9 mouse cellular contexts compared by ENCODE assay signal in the genomic region with DNA sequence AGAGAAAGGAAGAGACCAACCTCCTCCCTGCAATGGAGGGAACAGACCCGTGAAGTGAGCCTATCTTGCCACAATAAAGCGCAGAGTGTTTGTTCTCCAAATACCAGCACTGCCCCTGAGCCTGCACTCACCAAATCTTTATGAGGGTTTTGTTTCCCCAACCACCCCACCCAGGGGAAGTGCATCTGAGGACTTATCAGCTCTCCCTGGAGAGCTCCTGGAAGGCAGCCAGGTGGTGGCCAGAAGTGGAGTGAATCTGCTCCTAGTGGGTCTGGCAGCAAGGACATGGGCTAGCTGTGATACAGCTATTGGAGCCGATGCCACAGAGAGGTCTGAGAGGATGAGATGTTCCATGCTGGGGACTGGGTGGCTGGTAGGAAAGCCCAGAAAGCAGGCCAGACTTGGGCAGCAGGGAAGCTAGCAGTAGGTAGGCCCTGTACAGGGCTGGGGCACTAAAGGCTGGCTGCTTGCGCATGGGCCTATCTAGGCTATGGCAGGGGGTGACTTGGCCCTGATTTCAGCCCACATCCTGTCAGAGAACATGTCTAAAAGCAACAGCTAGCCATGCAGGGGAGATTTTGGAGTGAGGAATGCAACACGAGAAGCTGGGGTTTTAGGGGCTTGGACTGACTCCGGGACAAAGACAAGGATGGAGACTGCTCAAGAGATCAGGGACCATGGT.
DNase-seq lines count a peak whose midpoint lies in the region; ATAC-seq and TF ChIP-seq lines count a peak whose summit lies in the region.
"Had no signal": no experiment of that assay in that cellular context is flagged by ENCODE, and none has a peak within 500 bp of the region (broad histone marks: within the 10 kb centered on the region; RNA-seq: fewer than 3 reads in every experiment).

No protein-coding gene starts in this region.

- no peak for TF ChIP-seq EP300 in liver, postnatal 0 days (IDR thresholded peaks at IDR 0.05; ENCODE audit: low read depth)

- no peak for DNase-seq in forebrain, embryonic 10.5 days (ENCODE audit: extremely low spot score, low spot score)
- no peak for DNase-seq in forebrain, postnatal 0 days
- no peak for DNase-seq in intestine, embryonic 14.5 days (ENCODE audit: low spot score)
- peak; percentile 35 for DNase-seq in liver, postnatal 0 days
- DNase-seq in thymus, adult 2 months: no peak
- DNase-seq in thymus, adult 18-20 months: no peak
- no peak for DNase-seq in layer of hippocampus, postnatal 36 days

- TF ChIP-seq CTCF in forebrain, postnatal 0 days (IDR thresholded peaks at IDR 0.05; ENCODE audit: low read depth): no peak
- TF ChIP-seq CTCF in embryonic fibroblast, embryonic 13.5 days (IDR thresholded peaks at IDR 0.05; ENCODE audit: borderline replicate concordance, insufficient read depth, low read length): no peak
- TF ChIP-seq CTCF in liver, postnatal 0 days (IDR thresholded peaks at IDR 0.05; ENCODE audit: low read depth): no peak
- no peak for TF ChIP-seq CTCF in thymus, adult 2 months (IDR thresholded peaks at IDR 0.05; ENCODE audit: borderline replicate concordance, control insufficient read depth, extremely low read depth, insufficient read depth, low read length, poor library complexity)

- WGBS in forebrain, embryonic 10.5 days: 77% methylated on average over 6 of the region's 6 CpGs
- WGBS in forebrain, postnatal 0 days: 74% methylated on average over 6 of the region's 6 CpGs
- WGBS in intestine, embryonic 14.5 days: 51% methylated on average over 6 of the region's 6 CpGs
- WGBS in liver, postnatal 0 days (ENCODE audit: insufficient replicate concordance): 47% methylated on average over 6 of the region's 6 CpGs
- 46% methylated on average over 6 of the region's 6 CpGs for WGBS in thymus, adult 2 months

- H3K9ac ChIP-seq in forebrain, postnatal 0 days: no peak overlapping the region
- H3K9ac ChIP-seq in intestine, embryonic 14.5 days (ENCODE audit: low read length): 0 out of 2 replicates have a peak overlapping the region, but pooled peaks have one; percentile 6
- 0 out of 2 replicates have a peak overlapping the region, but pooled peaks have one; percentile 6 for H3K9ac ChIP-seq in liver, postnatal 0 days (replicated peaks)
- H3K9ac ChIP-seq: embryonic facial prominence, embryonic 12.5 days had no signal

- peak overlapping the region; percentile 40; the same call in 1 of the 2 replicates for H3K27ac ChIP-seq in forebrain, embryonic 10.5 days
- no peak overlapping the region for H3K27ac ChIP-seq in forebrain, postnatal 0 days (ENCODE audit: low read depth, low read length)
- peak overlapping the region; percentile 93 for H3K27ac ChIP-seq in embryonic fibroblast, embryonic 13.5 days (ENCODE audit: insufficient read depth, low read length)
- peak overlapping the region; percentile 70; the same call in 1 of the 2 replicates for H3K27ac ChIP-seq in intestine, embryonic 14.5 days (ENCODE audit: low read depth)
- 0 out of 2 replicates have a peak overlapping the region, but pooled peaks have one; percentile 46 for H3K27ac ChIP-seq in liver, postnatal 0 days (ENCODE audit: low read depth)
- no peak overlapping the region for H3K27ac ChIP-seq in thymus, adult 2 months (ENCODE audit: control insufficient read depth, insufficient read depth, low read length)

- no peak overlapping the region for H3K4me3 ChIP-seq in forebrain, embryonic 10.5 days
- no peak overlapping the region for H3K4me3 ChIP-seq in forebrain, postnatal 0 days (ENCODE audit: low read depth, low read length)
- H3K4me3 ChIP-seq in embryonic fibroblast, embryonic 13.5 days (ENCODE audit: insufficient read depth, low read length): no peak overlapping the region
- peak overlapping the region; percentile 40 for H3K4me3 ChIP-seq in intestine, embryonic 14.5 days (ENCODE audit: low read depth, low read length)
- no peak overlapping the region for H3K4me3 ChIP-seq in liver, postnatal 0 days (ENCODE audit: low read depth, low read length)
- no peak overlapping the region for H3K4me3 ChIP-seq in thymus, adult 2 months (ENCODE audit: control insufficient read depth, insufficient read depth, low read length)
- H3K4me3 ChIP-seq: embryonic facial prominence, embryonic 12.5 days had no signal

- peaks cover 4% of the 10 kb centered on the region for H3K27me3 ChIP-seq in forebrain, embryonic 10.5 days (ENCODE audit: poor library complexity, severe bottlenecking)
- no peaks in the 10 kb centered on the region for H3K27me3 ChIP-seq in forebrain, postnatal 0 days (ENCODE audit: insufficient read depth, low read length)
- H3K27me3 ChIP-seq in intestine, embryonic 14.5 days (replicated peaks; ENCODE audit: control insufficient read depth, insufficient read depth, low read length): no peaks in the 10 kb centered on the region
- H3K27me3 ChIP-seq in liver, postnatal 0 days (ENCODE audit: insufficient read depth, low read length): no peaks in the 10 kb centered on the region
- no peaks in the 10 kb centered on the region for H3K27me3 ChIP-seq in thymus, adult 2 months (ENCODE audit: control insufficient read depth, insufficient read depth, low read length)
- H3K27me3 ChIP-seq: embryonic facial prominence, embryonic 12.5 days had no signal

- 0 out of 2 replicates have a peak, but pooled peaks have one; percentile 5 for TF ChIP-seq POLR2A in embryonic fibroblast, embryonic 13.5 days (IDR thresholded peaks at IDR 0.05; ENCODE audit: low read depth, low read length)
- no peak for TF ChIP-seq POLR2A in thymus, adult 2 months (IDR thresholded peaks at IDR 0.05; ENCODE audit: control insufficient read depth, extremely low read depth, insufficient read depth, low read length, poor library complexity)

- no peak overlapping the region for H3K4me2 ChIP-seq in forebrain, postnatal 0 days (ENCODE audit: low read depth)
- H3K4me2 ChIP-seq in intestine, embryonic 14.5 days (ENCODE audit: low read length): peak overlapping the region; percentile 46
- H3K4me2 ChIP-seq in liver, postnatal 0 days (ENCODE audit: low read depth, low read length): no peak overlapping the region
- H3K4me2 ChIP-seq: embryonic facial prominence, embryonic 12.5 days had no signal

- H3K4me1 ChIP-seq in forebrain, embryonic 10.5 days: peaks cover 55% of the 10 kb centered on the region
- H3K4me1 ChIP-seq in forebrain, postnatal 0 days (ENCODE audit: insufficient read depth): no peaks in the 10 kb centered on the region
- peaks cover 15% of the 10 kb centered on the region for H3K4me1 ChIP-seq in embryonic fibroblast, embryonic 13.5 days (ENCODE audit: control insufficient read depth, insufficient read depth, low read length)
- H3K4me1 ChIP-seq in intestine, embryonic 14.5 days (replicated peaks; ENCODE audit: control insufficient read depth, insufficient read depth, low read length): peaks cover 65% of the 10 kb centered on the region
- peaks cover 2% of the 10 kb centered on the region; the same call in 1 of the 2 replicates for H3K4me1 ChIP-seq in liver, postnatal 0 days (ENCODE audit: insufficient read depth)
- no peaks in the 10 kb centered on the region for H3K4me1 ChIP-seq in thymus, adult 2 months (replicated peaks; ENCODE audit: control insufficient read depth, insufficient read depth, low read length)

- no peak for ATAC-seq in forebrain, postnatal 0 days
- no peak; the same call in 1 of the 2 replicates for ATAC-seq in intestine, embryonic 14.5 days (replicated peaks; ENCODE audit: low FRiP score, low TSS enrichment, low read depth)
- no peak for ATAC-seq in liver, postnatal 0 days

- 0 out of 2 replicates have a peak, but pooled peaks cover 2% of the 10 kb centered on the region for H3K36me3 ChIP-seq in forebrain, embryonic 10.5 days (replicated peaks)
- no peaks in the 10 kb centered on the region for H3K36me3 ChIP-seq in forebrain, postnatal 0 days (ENCODE audit: insufficient read depth)
- H3K36me3 ChIP-seq in intestine, embryonic 14.5 days (ENCODE audit: control insufficient read depth, insufficient read depth, low read length): peaks cover 17% of the 10 kb centered on the region
- H3K36me3 ChIP-seq in liver, postnatal 0 days (replicated peaks; ENCODE audit: insufficient read depth, low read length): 0 out of 2 replicates have a peak, but pooled peaks cover 4% of the 10 kb centered on the region
- no peaks in the 10 kb centered on the region for H3K36me3 ChIP-seq in thymus, adult 2 months (ENCODE audit: control insufficient read depth, insufficient read depth, low read length)
- H3K36me3 ChIP-seq: embryonic facial prominence, embryonic 12.5 days had no signal

- no peaks in the 10 kb centered on the region for H3K9me3 ChIP-seq in forebrain, embryonic 10.5 days
- no peaks in the 10 kb centered on the region for H3K9me3 ChIP-seq in forebrain, postnatal 0 days (ENCODE audit: low read length)
- H3K9me3 ChIP-seq in intestine, embryonic 14.5 days (ENCODE audit: control insufficient read depth, low read length): no peaks in the 10 kb centered on the region
- no peaks in the 10 kb centered on the region for H3K9me3 ChIP-seq in liver, postnatal 0 days (ENCODE audit: low read length)
- H3K9me3 ChIP-seq: embryonic facial prominence, embryonic 12.5 days had no signal

Comparison
In these comparisons a context has a peak if more than half of its experiments do, and no peak if none do; other contexts are left out.
1. H3K27ac ChIP-seq: peak in forebrain, embryonic 10.5 days (single experiment), embryonic fibroblast, embryonic 13.5 days (single experiment), intestine, embryonic 14.5 days (single experiment) and liver, postnatal 0 days (single experiment); none in forebrain, postnatal 0 days (single experiment) and thymus, adult 2 months (single experiment).